Mouse (Mus musculus) liver, embryonic 14.5 days (tissue): Measurements from ENCODE around the gene Efna2. TPM values are rescaled to one million over a fixed set of nuclear protein-coding genes. Genes with fewer than 3 reads are reported as not detected.

ENCODE experiments used
- ATAC-seq: fragments of 200-750 bp; cut with Nextera tagmentation; 2 replicates; pipeline ENCODE4 v1.8.0; 2017; ENCODE audit warnings: moderate number of reproducible peaks, mild to moderate bottlenecking, moderate library complexity; ENCODE audit not compliant: insufficient read depth
- DNase-seq, 3 experiments: peaks; one replicate each; pipeline ENCODE4 v3.0.0-alpha.2; 2012 to 2013; ENCODE audit warnings: low read depth in 3 of 3, low spot score in 3 of 3
- H3K27ac ChIP-seq: fragments of 300-500 bp; sonication (generic); 2 replicates; pipeline ENCODE4 v1.5.1; 2014; ENCODE audit warnings: moderate library complexity, mild to moderate bottlenecking, control low read depth, inconsistent platforms
- H3K27me3 ChIP-seq: fragments of 300-500 bp; sonication (generic); 2 replicates; pipeline ENCODE4 v1.6.1; 2014; ENCODE audit warnings: mild to moderate bottlenecking, low read length, moderate library complexity; ENCODE audit not compliant: control insufficient read depth, insufficient read depth
- H3K36me3 ChIP-seq: fragments of 300-500 bp; sonication (generic); replicated peaks from 2 replicates; pipeline ENCODE4 v1.6.1; 2014; ENCODE audit warnings: low read depth; ENCODE audit not compliant: control insufficient read depth, insufficient read depth
- H3K4me1 ChIP-seq, 2 experiments: fragments of 200-500 bp in 1 of 2; fragments of 300-500 bp in 1 of 2; sonication (generic) in 1 of 2; replicated peaks; 2 replicates each; pipeline ENCODE4 v1.6.1; 2012 to 2014; ENCODE audit warnings: antibody characterized with exemption in 1 of 2, inconsistent platforms in 1 of 2, low read length in 1 of 2; ENCODE audit not compliant: control insufficient read depth in 2 of 2, insufficient read depth in 2 of 2
- H3K4me2 ChIP-seq: fragments of 300-500 bp; sonication (generic); 2 replicates; pipeline ENCODE4 v1.6.1; 2014; ENCODE audit warnings: low read depth, mild to moderate bottlenecking, control low read depth, moderate library complexity
- H3K4me3 ChIP-seq, 2 experiments: fragments of 200-500 bp in 1 of 2; fragments of 300-500 bp in 1 of 2; sonication (generic) in 1 of 2; 2 replicates each; pipeline ENCODE4 v1.5.1; 2012 to 2014; ENCODE audit warnings: low read depth in 2 of 2, low read length in 2 of 2, mild to moderate bottlenecking in 2 of 2, control low read depth in 1 of 2, inconsistent platforms in 1 of 2, moderate library complexity in 1 of 2; ENCODE audit not compliant: insufficient read depth in 1 of 2
- H3K9ac ChIP-seq: fragments of 300-500 bp; sonication (generic); replicated peaks from 2 replicates; pipeline ENCODE4 v1.6.1; 2014; ENCODE audit warnings: mild to moderate bottlenecking, control low read depth, moderate library complexity
- H3K9me3 ChIP-seq: fragments of 300-500 bp; sonication (generic); 2 replicates; pipeline ENCODE4 v1.6.1; 2016; ENCODE audit warnings: low read length, mixed read lengths; ENCODE audit not compliant: control insufficient read depth
- CTCF ChIP-seq: IDR thresholded peaks from 2 replicates; pipeline ENCODE4 v1.5.1; 2016; ENCODE audit warnings: antibody characterized with exemption, low read depth, control low read depth
- EP300 ChIP-seq: IDR thresholded peaks from 2 replicates; pipeline ENCODE4 v1.6.1; 2016; ENCODE audit warnings: antibody characterized with exemption, low read depth
- WGBS: fragments of 180-500 bp; shearing (Covaris S2); extraction: QIAGEN DNeasy Blood & Tissue Kit; methylation state at CpG from one replicate; pipeline ENCODE4 v1.1.7; 2014; ENCODE audit not compliant: insufficient replicate concordance; 5-methylcytosine and 5-hydroxymethylcytosine counted together
- polyA plus RNA-seq, 2 experiments: library from polyadenylated mRNA; depleted of rRNA in 1 of 2; stranded (reverse) in 1 of 2; unstranded in 1 of 2; fragments of >200 nt; fragmentation: Nextera tagmentation in 1 of 2; extraction: Ambion mirVana in 1 of 2; gene quantifications; 2 replicates each; pipeline versions ENCODE4 v1.2.1 to v1.2.3; 2012 to 2014

Gene Efna2
- polyA plus RNA-seq, 2 experiments = 0.47 to 0.51 TPM

- TF ChIP-seq CTCF (no peak), EP300 (no peak)
- Histone ChIP-seq H3K4me1 (peaks cover 29 to 33% of the 10 kb centered on the region in 2 experiments), H3K27me3 (no peaks in the 10 kb centered on the region), H3K27ac (no peak overlapping the region), H3K4me3 (no peak overlapping the region), H3K36me3 (peaks cover 51% of the 10 kb centered on the region), H3K9ac (no peak overlapping the region), H3K4me2 (no peak overlapping the region), H3K9me3 (no peaks in the 10 kb centered on the region)
- 74% methylated on average over 7 of the region's 7 CpGs for WGBS
- ATAC-seq (no peak), DNase-seq (no peak)
These were observed 22.6 kb upstream of the Efna2 start for GRCm38 (mm10) chr10:80156752-80157053.

GRCm38 (mm10) chr10:80157141-80157929 lies 21.9 kb upstream of the Efna2 start:
- no peak for TF ChIP-seq EP300
- TF ChIP-seq CTCF = no peak
- Histone ChIP-seq H3K4me2 (no peak overlapping the region), H3K4me3 (no peak overlapping the region), H3K9me3 (no peaks in the 10 kb centered on the region), H3K36me3 (peaks cover 46% of the 10 kb centered on the region), H3K27ac (no peak overlapping the region), H3K9ac (no peak overlapping the region), H3K4me1 (peaks cover 36 to 37% of the 10 kb centered on the region in 2 experiments), H3K27me3 (no peaks in the 10 kb centered on the region)
- DNase-seq (no peak), ATAC-seq (no peak)
- 73% methylated on average over 15 of the region's 15 CpGs for WGBS

GRCm38 (mm10) chr10:80158307-80158986 lies 20.8 kb upstream of the Efna2 start:
- 13% methylated on average over 18 of the region's 18 CpGs for WGBS
- no peak for DNase-seq

GRCm38 (mm10) chr10:80159021-80159560 lies 20.2 kb upstream of the Efna2 start:
- Histone ChIP-seq H3K4me2 (peak overlapping the region; percentile 75), H3K27ac (peak overlapping the region; percentile 69), H3K36me3 (peaks cover 35% of the 10 kb centered on the region), H3K27me3 (no peaks in the 10 kb centered on the region), H3K9ac (peak overlapping the region; percentile 46), H3K9me3 (no peaks in the 10 kb centered on the region), H3K4me3 (peak overlapping the region; percentile 60), H3K4me1 (peaks cover 35 to 41% of the 10 kb centered on the region in 2 experiments)
- ATAC-seq (no peak), DNase-seq (no peak)
- WGBS = 20% methylated on average over 12 of the region's 12 CpGs
- TF ChIP-seq EP300 (no peak), CTCF (no peak)

More at GRCm38 (mm10) chr10:80158307-80158986, 20.8 kb upstream of the Efna2 start:
- peak overlapping the region; percentile 75 for H3K4me2 ChIP-seq
- peaks cover 35 to 40% of the 10 kb centered on the region in 2 experiments for H3K4me1 ChIP-seq
- peak overlapping the region; percentile 69 for H3K27ac ChIP-seq
- peak overlapping the region; percentile 46 for H3K9ac ChIP-seq
- H3K36me3 ChIP-seq = peaks cover 41% of the 10 kb centered on the region
- H3K4me3 ChIP-seq = no peak overlapping the region
- TF ChIP-seq EP300 = no peak
- TF ChIP-seq CTCF = no peak
- no peak for ATAC-seq
- H3K9me3 ChIP-seq = no peaks in the 10 kb centered on the region
- H3K27me3 ChIP-seq = no peaks in the 10 kb centered on the region
